Mouse (Mus musculus): Measurements from ENCODE around the gene Zcchc24. TPM values are rescaled to one million over a fixed set of nuclear protein-coding genes. Genes with fewer than 3 reads are reported as not detected.

The Zcchc24 gene
- total RNA-seq, 1 experiment from 2014 or later = 10.1 TPM

DNA sequence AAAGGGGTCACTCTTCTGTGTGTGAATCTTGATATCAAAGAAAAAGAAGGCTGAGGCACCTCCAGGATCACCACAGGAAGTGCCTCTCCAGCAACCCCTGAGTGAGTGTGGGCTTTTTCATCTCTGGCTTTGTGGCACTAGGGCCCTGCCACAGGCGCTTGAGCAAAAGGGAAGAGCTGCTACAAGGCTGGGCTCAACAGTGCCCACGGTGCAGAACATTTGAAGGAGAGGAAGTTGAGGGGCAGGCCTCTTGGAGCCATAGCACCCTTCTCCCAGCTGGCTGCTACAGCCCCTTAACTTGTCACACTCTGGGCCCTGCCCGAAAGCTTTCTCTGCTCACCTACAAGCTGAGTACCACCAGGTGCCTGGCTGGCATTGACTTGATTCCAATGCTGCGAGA is 16.4 kb upstream of the Zcchc24 start:
- ATAC-seq (ENCODE audit: extremely low read depth, insufficient number of reproducible peaks, low FRiP score, poor library complexity, severe bottlenecking) = no peak

DNA sequence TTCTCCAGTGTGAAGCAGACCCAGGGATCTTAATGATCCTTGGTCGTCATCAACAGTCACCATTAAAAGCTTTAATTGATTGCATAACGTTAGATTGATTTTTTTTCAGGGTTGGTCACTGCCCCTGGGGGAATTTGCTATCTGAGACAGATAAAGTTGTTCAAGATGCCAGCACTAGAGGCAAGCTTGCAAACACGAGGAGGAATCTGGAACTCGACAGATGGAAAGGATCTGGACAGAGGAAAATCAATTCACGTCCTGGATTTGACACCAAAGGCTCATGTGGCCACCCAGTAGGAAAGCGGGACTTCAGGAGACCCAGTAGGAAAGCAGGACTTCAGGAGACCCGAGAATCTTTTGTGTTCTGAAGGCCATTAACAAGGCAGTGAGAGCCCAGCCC is 14.4 kb upstream of the Zcchc24 start:
- ATAC-seq (ENCODE audit: extremely low read depth, insufficient number of reproducible peaks, low FRiP score, poor library complexity, severe bottlenecking) = no peak

DNA sequence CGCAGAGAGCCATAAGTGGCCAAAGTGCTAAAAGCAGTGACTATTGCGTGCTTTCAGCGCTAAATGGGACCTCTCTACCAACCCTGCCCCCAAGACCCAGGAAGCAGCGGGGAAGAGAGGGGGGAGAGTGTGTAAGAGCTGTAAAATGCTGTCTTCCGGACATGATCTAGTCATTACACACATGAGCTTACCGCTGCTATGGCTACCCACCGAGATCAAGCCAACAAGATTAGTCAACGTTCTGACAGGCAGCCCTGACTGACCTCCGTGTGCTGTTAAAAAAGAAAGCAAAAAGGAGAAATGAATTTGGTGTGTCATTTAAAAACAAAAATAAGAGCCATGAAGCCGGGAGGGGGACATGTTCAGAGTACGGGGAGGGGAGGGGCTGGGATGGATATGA is 11.8 kb upstream of the Zcchc24 start:
- ATAC-seq (ENCODE audit: extremely low read depth, insufficient number of reproducible peaks, low FRiP score, poor library complexity, severe bottlenecking) = peak; percentile 78

DNA sequence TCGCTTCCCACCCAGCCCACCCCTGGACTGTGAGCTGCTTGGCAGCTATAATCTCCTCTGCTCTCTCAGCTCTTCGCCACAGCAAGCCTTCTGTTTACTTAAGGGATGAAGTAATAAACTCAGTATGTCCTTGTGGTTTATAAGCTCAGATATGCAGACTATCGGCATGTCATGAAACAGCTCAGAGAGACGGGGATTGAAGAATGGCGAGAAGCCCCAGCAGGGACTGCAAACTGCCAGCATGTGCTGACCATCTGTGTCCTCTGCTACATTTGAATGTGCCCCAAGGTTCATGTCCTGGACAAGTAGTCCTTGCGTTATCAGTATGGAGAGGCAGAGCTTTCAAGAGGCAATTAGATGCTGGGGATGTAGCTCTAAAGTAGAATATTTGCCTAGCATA is 7.5 kb upstream of the Zcchc24 start:
- ATAC-seq (ENCODE audit: extremely low read depth, insufficient number of reproducible peaks, low FRiP score, poor library complexity, severe bottlenecking) = no peak

DNA sequence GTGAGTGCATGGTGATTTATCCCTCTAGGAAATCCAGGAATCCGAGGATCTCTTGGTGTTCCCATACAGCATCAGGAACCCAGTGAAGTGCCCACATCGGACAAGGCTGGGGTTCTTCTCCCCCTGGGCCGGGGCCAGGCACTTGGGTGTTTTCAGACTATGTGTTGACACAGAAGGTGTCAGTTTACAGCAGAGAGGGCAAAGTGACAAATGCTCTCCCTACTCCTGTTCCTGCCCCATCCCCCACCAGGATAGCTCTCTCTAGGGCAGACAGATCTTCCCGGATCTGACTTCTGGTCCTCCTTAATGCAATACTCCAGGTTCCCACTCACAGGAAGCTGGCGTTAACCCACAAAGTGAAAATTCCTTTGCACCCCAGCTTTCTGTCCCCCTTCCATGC is 5.3 kb upstream of the Zcchc24 start:
- no peak for ATAC-seq (ENCODE audit: extremely low read depth, insufficient number of reproducible peaks, low FRiP score, poor library complexity, severe bottlenecking)

DNA sequence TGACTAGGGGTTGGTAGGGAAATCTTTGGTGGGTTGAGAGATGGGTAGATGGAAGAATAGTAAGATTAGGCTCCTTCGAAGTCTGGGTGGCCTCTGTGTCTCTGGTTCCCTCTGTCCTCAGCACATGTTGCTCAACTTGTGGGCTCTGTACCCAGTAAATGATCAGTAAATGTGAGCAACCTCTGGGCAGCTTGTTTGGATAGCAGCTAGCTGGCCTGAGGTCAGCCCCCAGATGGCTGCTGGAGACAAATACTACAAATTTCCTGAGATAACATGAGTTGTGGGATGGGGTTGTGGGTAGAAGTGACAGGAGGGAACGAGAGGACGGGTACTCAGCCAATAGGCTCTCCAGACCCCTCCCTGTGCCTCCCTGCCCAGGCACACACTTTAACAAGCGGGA is 4.2 kb upstream of the Zcchc24 start:
- no peak for ATAC-seq (ENCODE audit: extremely low read depth, insufficient number of reproducible peaks, low FRiP score, poor library complexity, severe bottlenecking)

DNA sequence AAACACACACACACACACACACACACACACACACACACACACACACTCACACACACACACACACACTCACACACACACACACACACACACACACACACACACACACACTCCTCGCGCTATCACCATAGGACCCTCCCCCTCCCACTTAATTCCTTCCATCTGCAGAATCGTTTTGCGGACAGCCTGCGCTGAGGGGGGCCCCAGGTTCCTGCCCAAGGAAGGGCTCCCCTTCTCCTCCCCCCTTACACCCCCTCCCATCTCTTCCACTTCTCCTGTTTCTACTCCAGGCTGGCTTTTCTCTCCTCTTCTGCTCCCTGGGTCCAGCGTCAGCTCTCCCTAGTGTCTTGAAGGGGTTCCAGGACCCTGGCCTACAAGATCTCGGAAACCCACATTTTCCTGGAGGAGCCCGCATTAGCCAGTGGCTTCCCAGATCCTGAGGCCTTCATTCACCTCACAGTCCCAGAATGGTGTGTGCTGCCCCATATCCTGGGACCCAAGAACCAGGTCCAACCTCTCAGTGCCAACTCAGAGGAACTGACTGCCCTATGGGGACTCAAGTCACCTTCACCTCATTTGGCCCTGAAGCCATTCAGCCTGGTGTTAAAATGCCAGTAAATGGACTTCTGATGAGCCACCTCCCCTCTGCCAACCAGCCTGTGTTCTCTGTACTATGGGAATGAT is 927 bp upstream of the Zcchc24 start:
- ATAC-seq (ENCODE audit: extremely low read depth, insufficient number of reproducible peaks, low FRiP score, poor library complexity, severe bottlenecking) = no peak

DNA sequence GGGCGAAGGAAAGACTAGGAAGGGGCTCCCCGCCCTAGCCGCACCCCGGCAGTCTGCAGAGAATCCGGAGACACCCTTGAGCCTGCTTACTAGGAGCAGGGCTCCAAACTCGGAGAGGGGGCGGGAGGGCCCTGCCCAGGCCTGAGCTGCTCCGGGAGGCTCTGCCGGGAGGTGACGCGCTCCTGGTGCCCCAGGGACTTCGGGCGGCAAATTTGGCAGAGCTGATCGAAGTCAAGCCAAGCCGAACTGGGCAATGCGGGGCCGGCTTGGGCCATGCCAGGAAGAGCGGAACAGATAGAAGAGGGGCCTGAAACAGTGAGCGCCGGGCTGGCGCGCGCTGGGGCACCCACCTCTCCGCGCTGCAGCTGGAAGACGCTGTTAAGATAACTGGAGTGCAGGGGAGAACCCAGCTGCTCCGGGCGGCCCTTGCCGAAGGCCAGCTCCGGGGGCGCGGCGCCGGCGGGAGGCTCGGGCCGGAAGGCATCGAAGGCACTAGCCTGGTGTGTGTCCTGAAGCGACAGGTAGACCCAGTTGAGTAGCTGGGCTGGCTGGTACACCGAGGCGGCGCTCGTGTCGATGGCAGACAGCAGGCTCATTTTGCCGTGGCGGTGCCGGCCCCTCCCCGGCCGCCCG is 462 bp downstream of the Zcchc24 start:
- ATAC-seq (ENCODE audit: extremely low read depth, insufficient number of reproducible peaks, low FRiP score, poor library complexity, severe bottlenecking) = no peak

DNA sequence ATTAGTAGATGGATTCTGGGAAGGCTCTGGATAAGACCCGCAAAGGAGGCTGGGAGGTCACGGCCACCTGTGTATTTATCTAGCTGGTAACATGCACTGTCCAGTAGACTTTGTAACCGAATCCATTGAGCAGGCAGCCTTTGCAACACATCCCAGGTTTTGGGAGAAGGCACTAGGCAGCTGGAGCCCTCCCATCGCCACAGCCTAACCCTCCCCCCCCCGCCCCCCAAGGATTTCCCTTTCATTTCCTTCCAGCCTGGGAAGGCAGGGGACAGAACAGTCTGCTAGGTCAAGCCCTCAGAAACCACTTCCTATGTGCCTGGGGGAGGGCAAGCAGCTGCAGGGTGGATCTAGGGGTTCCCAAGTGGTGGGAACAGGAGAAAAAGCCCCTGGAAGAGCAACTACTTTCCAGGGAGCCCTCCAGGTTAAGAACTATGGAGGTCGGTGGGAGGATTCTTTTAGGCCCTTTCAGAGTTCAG is 1.1 kb downstream of the Zcchc24 start:
- no peak for ATAC-seq (ENCODE audit: extremely low read depth, insufficient number of reproducible peaks, low FRiP score, poor library complexity, severe bottlenecking)

DNA sequence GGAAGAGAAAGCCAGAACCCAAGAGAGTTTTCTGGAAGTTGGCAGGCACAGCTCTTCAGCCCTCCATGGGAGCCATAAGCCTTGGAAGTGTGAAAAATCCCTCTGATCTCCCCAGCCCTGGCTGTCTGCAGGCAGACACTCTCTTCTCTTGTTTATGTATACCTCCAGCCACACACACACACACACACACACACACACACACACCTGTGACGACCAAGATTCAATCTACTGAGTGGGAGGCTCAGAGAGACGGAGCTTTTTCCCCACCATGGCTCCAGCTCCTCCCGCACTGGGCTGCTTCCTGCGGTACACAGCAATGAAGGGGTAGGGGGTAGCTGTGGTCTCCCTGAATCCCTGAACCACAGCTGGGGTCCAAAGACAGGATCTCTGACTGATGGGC is 2.4 kb downstream of the Zcchc24 start:
- no peak for ATAC-seq (ENCODE audit: extremely low read depth, insufficient number of reproducible peaks, low FRiP score, poor library complexity, severe bottlenecking)

DNA sequence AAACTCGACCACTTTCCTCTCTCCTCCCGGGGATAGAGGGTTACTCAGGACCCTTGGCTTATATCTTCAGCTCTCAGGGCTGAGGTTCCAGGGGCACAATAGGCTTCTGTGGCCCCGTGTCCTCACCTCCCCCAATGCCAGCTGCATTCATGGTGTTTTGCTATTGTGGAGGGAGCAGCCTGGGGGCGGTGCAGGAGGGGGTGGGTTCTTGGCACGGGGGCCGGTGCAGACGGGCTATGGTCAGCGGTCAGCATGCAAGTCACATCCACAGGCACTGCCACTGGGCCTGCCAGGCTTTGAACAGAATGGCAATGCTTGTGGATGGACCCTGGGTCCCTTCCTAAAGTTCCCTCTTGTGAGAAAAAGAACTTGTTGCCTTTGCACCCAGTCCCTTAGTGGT is 2.9 kb downstream of the Zcchc24 start:
- no peak for ATAC-seq (ENCODE audit: extremely low read depth, insufficient number of reproducible peaks, low FRiP score, poor library complexity, severe bottlenecking)

DNA sequence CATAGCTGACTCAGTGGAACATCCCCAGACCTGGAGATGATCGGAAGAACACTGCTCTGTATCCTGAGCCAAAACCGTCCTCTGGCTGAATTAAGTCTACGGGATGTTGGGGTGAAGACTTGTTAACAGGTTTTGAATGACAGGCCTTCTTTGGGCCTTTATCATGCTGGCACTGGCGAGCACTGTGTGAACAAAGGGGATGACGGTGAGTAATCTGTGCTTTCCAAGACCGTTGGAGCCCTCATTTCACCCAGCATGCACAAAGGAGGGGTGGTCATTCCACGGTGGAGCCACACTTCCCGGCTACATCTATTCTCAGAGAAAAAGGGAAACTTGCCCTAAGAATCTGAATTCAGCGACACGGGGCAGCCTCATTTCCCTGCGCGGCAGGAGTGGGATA is 3.7 kb downstream of the Zcchc24 start:
- no peak for ATAC-seq (ENCODE audit: extremely low read depth, insufficient number of reproducible peaks, low FRiP score, poor library complexity, severe bottlenecking)

DNA sequence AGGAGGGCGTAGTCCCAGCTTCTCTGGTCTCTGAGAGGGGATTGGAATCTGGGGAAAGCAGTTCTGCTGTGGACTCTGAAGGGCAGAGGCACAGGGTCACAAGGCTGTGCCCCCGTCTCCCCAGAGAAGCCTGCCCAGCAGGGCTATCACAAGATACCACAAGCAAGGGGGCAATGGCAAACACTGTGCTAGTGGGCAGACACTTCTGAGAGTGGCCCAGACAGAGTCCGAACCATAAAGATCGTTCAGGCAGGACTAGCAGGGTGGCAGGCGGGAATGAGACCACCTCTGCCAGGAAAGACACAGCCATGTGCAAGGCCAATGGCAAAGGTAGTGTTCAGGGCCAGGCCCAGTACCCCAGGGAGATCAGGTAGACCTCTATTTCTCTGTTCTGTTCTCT is 7.7 kb downstream of the Zcchc24 start:
- ATAC-seq (ENCODE audit: extremely low read depth, insufficient number of reproducible peaks, low FRiP score, poor library complexity, severe bottlenecking) = no peak

DNA sequence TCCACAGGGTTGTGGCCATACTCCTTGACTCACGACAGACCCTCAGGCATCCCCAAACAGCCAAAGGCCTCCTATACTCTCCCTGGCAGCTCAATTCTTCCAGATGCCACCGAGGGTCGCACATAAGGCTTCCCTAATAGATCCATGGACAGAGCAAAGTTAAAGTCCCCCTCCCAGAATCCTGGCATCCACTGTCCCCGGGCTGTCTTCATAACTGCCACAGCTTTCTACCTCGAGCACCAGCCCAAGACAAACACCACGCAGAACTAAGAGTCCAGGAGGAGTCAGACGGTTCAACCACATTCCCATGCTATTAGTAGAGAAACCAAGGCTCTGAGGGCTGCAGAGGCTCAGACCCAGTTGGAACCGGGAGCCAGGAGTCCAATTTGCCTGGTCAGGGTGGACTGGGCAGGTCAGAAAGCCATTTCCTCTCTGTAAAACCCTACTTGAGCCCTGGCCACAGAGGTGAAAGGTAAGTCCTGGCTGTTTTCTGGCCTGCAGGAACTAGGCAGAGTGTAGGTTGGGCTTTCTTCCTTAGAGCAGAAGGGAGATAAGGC is 8.8 kb downstream of the Zcchc24 start:
- no peak for ATAC-seq (ENCODE audit: extremely low read depth, insufficient number of reproducible peaks, low FRiP score, poor library complexity, severe bottlenecking)

DNA sequence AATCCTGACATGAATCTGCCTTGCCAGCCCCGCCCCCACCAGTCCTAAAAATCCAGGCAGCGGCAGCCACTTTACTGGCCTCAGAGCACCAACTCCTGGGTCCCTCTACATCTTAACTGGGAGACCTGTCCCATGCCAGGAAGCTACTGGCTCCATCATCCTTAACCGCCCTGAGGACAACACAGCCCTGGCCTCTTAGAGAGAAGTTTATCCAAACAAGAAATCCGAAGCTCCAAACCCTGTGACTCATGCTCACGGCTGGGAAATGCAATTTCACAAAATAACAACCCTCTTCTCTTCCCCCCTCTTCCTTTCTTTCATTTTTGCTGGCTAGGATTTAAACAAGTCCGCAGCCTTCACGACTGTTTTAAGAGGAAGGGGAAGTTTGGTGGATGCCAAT is 9.3 kb downstream of the Zcchc24 start:
- no peak for ATAC-seq (ENCODE audit: extremely low read depth, insufficient number of reproducible peaks, low FRiP score, poor library complexity, severe bottlenecking)

DNA sequence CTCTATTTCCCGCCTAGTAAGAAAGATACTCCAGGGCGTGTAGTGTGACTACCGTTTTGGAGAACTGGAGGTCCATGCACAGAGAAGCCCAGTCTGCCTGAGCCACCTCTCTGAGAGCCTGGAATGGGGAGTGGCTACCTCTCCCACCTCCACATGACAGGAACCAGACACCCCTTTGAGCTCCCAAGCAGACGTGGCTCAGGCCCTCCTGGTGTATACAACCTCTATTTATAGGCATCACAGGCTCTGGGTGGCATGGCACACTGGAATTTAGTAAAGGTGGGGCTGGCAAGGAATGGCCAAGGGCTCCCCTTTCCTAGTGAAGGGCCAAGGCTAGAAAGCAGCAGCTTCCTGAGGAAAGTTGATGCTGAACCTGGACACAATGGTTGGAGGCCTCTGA is 10.9 kb downstream of the Zcchc24 start:
- no peak for ATAC-seq (ENCODE audit: extremely low read depth, insufficient number of reproducible peaks, low FRiP score, poor library complexity, severe bottlenecking)

DNA sequence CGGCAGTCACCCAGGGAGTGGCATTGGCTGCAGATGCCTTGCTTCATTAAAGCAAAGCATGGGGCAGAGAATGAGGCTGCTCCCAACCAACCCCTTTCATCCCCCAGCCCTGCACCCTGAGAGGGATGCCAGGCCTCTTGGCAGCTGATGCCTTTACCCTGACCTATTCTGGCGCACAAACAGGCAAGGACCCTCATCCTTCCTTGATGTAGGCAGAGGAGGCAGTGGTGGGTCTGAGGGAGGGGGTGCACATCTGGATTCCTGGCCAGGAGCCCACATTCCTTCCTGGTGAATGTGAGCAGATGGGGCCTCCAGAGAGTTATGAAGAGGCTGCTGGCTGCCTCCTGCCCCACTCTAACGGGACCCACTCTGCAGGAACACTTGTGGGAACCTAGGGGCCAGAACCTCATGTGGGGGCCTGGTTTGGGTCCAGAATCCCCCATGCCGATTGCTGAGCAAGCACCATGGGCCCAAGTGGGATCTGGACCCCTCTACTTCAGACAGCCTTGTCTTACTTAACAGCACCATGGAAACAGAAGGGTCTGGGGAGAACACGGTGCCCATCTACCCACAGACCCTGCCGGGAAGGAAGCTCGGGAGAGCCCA is 12.4 kb downstream of the Zcchc24 start:
- no peak for ATAC-seq (ENCODE audit: extremely low read depth, insufficient number of reproducible peaks, low FRiP score, poor library complexity, severe bottlenecking)

DNA sequence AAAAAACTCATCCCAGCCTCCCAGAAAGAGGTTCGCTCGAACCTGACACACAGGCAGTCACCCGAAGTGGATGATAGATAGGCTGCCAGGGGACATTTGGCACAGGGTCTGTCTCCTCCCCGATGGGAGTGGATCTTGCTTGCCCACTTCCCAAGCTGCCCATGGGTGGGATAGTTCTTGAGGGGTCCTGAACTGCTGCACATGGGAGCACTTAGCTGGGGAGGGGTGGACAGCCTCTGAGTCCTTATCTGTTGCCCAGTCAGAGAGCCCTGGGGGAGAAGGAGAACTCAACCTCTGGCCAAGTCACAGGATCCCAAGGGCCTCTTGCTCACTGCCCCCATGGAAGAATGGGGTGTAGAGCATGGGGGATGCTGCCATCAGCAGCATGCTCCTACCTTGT is 13.3 kb downstream of the Zcchc24 start:
- ATAC-seq (ENCODE audit: extremely low read depth, insufficient number of reproducible peaks, low FRiP score, poor library complexity, severe bottlenecking) = no peak

DNA sequence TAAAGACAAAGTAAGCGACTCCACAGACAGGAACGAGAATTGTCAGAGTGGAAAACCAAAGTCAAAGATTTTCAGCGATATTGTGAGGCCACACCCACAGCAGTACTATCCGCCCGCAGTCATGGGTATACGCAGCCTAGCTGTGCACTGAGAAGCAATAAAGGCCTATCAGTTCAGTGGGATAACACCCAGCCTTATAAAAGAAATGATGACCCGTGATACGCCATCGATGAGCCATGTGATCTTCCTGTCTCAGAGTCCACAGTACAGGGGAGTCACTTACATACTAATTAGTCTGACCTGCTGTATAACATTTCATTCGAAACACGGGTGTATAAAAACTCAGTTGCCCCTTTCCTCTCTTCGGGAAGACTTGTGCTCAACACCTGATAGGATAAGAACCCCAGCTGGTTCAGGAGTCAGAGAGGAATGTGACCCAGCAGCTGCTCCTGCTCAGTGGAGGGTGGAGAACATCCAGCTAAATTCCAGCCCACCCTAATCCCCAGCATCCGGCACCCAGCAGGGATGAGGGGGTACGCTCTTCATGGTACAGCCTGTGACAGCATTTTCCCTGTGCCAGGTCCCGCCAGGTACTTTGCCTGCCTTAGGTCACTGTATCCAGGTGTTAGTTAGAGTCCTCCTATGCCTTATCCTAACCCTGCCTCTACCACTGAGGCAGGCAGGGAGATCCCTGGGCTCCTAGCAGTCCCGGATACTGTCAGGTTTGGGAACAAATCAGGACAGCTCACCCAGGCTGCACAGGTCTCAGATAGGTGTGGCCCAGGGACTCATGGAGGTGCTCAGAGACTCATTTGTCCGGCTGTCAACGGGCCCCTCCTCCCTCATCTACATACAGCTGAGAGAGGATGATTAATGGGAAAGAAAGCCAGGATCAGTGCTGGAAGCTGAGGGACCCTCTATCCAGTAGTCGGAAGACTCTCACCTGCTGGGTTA is 14.0 kb downstream of the Zcchc24 start:
- no peak for ATAC-seq (ENCODE audit: extremely low read depth, insufficient number of reproducible peaks, low FRiP score, poor library complexity, severe bottlenecking)

Measured in neutrophil, adult 5-6 weeks (primary cell).